Mouse (Mus musculus) heart, postnatal 36 days (tissue): ENCODE data around the gene Moap1. TPM values are rescaled to one million over a fixed set of nuclear protein-coding genes. Genes with fewer than 3 reads are reported as not detected.

ENCODE experiments used
- DNase-seq, 2 experiments: peaks; one replicate each; pipeline ENCODE4 v3.0.0; 2021 to 2022
- intact Hi-C: fragments of 180-260 bp; cut with DNase I; formaldehyde crosslinking; loops from one replicate; pipeline ENCODE4 v1.15.1; 2025
- total RNA-seq, 2 experiments: library from RNA; stranded (reverse); gene quantifications; 2 replicates each; pipeline ENCODE4 v1.2.3; 2021

The Moap1 gene
- total RNA-seq, 2 experiments from 2014 or later = 7.6 to 7.7 TPM

DNA sequence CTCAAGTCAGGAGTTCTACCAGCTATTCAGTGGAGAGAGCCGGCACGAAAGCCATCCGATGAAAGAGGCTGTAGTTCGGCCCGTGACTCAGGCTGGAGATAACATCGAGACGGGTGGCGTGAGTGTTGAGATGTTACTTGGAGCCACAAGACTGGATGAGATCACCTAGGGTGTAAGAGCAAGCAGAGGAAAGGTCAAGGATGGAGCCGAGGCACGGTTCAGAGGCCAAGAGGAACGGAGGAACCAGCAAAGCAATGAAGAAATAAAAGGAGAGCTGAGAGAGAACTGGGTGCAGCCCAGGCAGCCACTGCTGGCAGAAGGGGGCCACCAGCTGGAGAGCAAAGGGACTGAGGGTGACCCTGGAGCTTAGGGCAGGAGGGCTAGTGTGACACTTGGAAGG lies 35.2 kb downstream of the Moap1 start:
- DNase-seq = no peak
- intact Hi-C loops = loop anchor here (1.0 to 5.0 kb wide), 2 partner anchors 129 to 186 kb away; no protein-coding TSS in a partner anchor

DNA sequence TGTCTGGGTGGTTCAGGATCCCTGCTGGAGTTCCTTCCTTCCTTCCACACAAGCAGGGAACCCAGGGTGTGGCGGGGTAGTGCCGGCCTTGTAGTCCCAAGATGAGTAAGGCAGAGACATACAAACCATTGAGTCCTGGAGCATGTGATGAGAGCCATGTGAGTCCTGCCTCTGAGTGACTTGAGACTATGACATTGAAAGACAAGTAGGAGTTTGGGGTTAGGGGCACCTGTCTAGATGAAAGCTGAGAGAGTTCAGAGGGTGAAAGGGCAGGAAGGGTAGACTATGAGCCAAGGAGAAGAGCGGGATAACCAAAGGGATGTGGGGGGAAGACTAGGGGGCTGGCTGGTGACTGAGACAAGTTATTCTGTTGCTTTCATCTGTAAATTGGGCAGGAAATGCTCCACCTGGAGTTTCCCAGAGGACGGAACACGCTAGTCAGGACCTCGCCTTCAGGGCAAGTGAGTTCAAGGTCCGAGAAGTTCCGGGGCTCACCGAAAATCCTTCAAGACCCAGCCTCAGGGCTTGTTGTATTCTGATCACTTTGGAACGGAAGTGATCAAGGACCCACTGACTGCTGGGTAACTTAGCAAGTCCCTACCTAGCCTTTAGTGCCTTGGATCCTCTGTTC lies 36.5 kb downstream of the Moap1 start:
- DNase-seq = no peak
- intact Hi-C loops = loop anchor here (5.0 kb wide), 1 partner anchor 185 kb away; no protein-coding TSS in a partner anchor

DNA sequence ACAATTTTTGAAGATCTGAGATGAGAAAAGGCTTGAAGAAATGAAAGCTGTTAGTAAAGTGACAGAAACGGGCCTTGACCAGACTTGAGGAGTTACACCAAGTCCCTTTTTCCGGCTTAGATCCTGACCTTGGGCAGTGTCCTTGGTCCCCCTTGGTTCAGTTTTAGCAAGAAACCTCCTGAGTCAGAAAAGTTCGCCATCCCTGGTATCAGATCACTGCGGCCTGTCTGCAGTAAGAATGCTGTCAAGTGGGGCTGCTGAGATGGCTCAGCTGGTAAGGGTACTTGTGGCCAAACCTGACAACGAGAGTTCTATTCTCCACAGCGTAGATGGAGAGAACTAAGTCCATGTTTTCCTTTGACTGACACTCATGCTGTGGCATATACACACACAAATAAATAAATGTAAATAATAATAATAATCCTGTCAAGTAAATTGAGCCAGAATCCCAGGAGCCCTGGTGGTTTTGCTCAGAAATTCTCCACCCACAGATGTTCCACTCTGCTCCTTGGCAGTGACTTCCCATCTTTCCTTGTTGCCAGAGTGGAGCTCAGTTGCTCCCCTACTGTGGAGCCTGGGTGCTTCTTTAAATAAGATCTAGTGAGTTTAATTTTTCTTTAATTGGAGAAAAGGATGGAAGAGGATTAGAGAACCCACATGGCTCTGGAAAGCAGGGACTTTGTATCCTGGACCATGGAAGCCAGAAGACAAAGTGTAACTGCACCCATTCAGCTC lies 37.4 kb downstream of the Moap1 start:
- intact Hi-C loops = loop anchor here (5.0 kb wide), 1 partner anchor 184 kb away; no protein-coding TSS in a partner anchor
- DNase-seq = no peak

DNA sequence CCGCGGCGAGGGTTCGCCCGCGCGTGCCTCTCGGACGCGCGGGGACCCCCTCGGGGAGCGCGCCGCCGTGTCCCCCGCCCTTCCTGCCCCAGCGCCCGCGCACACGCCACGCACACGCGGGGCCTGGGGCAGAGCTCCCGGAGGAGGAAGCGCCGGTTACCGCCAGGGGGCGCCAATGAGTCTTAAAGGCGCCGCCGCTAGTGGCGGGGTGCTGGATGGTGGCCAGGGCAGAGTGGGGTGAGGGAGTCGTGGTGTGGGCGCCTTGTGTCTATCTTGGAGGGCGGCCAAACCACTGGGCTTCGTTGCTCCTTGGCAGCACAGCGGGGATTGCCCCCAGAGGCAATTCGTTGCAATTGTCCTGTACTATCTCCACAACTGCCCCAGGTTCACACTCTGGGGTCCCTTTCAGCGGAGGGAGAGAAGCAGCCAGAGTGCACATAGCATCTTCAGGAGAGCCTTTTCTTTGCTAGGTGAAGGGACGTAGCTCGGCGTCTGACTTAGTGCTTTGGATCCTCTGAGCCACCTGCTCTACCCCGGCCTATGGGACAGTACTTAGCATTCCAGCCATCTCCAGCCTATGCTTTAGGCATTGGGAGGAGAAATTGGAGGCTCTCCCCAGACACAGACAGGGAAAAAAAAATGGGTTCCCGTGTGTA lies 38.1 kb downstream of the Moap1 start:
- intact Hi-C loops = loop anchor here (5.0 kb wide), 1 partner anchor 183 kb away; no protein-coding TSS in a partner anchor
- DNase-seq = peak; percentile 89 to 90

DNA sequence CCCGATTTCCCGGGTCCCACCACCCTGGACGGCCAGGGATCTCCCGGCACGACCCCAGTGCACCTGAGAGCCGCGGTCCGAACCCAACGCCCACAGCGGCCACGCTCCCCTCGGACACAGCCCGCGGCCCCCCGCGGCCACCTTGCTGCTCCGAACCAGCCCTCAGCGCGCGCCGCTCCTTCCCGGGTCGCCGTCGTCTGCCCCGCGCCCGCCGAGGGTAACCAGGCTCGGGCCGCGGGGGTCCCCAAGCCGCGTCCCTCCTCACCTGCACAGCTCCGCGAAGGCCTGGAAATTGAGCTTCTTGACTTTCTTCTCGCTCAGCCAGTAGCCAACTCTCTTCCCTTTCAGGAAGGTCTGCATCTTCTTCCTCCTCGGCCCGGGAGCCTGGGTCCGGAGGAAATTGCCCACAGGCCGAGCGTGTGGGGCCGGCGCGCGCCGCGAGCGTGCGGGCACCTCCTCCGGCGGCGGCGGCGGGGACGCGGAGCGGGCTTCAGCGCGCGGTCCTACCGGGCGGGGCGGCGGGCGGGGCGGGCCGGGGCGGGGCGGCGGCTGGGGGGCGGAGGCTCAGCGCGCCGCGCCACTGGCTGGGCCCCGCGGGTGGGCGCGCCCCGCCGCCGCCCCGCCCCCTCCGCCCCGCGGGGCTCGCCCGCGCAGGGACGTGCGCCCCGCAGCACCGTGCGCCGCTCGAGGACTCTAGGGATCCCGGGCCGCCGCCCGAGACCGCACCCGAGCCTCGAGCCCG lies 38.8 kb downstream of the Moap1 start, which contains the start of gene Itpk1:
Itpk1 (minus strand) TSS at position 474 of the 742 bp plus-strand sequence.
- intact Hi-C loops = loop anchor here (5.0 kb wide), 1 partner anchor 182 kb away; no protein-coding TSS in a partner anchor
- DNase-seq = peak; percentile 59 to 69

DNA sequence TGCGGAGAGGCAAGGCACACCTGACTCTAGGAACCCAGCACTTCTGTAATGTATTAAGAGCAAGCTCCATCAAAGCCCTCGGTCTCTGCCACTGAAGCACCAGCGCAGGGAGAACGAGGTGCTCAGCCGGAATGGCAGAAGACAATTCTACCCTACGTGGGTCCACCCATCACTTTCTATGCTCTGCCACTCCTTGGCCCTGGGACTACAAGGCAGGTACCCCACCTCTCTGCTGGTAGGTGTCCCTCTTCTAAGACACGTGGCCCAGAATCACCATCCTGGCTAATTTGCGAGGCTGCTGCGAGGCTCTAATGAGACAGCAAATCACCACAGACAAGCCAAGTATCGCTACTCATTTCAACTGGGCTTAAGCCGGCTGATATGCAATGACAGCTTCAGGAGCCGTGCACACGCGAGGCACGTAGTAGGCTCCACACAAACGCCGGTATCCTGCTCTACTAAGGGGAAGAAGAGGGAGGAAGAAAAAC lies 39.5 kb downstream of the Moap1 start:
- intact Hi-C loops = no loop called here
- no peak for DNase-seq

DNA sequence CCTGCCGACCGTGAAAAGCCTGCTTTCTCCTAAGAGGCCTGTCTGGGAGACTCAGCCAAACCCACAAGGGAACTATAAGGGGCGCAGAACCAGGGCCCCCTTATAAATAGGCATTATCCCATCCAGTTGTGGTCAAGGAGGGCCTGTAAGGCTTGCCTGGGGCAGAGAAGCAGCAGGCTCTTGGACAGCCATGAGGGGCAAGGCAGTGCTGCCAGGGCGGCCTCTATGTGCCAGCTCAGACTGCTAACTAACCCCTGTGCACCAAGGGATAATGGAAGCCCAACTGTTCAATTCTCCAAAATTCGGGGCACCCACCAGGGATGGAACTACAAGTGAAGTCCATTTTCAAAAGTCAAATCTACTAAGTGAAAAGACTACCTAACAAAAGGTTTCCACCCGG lies 40.0 kb downstream of the Moap1 start:
- no peak for DNase-seq
- intact Hi-C loops = no loop called here

DNA sequence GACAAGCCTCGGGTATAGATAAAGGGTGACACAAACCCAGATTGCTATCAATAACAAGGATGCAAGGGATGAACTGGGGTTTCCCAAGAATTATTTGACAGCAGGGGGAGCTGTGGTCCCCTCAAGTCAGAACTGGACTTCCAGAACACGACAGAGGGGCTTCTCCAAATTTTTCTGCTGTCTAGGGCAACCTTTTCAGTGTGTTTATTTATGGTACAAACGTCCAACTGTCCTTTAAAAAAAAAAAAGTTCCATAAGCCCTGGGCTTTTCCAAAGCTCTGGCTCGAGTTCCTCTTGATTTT lies 40.4 kb downstream of the Moap1 start:
- intact Hi-C loops = no loop called here
- no peak for DNase-seq

DNA sequence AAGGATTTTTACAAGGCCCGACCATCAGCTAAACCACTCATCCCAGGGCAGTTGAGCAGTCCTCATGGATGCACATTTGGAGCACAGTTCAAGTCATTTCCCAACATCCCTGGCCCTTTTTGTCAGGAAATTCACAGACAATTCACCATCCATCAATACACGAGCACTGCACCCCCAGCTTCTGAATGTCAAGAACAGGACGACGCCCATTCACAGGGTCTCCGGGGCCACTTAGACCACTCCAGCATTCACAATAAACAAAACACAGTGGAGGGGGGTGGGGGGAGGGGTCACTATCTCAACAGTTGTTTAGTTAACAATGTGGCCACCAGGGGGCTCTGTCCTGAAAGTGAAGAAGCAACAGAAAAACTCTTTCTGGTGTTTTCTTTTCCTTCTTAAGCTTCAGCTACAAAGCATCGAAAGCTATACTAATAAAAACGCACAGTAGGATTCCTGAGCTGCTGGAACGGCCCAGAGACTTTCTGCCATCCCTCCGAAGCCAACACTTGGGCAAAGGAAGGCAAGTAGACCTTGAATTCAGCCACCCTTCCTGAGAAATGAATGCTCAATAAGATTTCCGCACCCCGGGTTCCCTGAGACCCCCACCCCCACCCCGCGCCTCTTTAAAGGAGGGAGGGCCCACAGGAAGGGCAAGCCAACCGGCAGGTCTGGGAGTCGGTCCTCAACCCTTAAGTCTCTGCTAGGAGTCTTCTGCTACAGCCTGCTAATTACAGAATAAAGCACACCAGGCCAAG lies 40.9 kb downstream of the Moap1 start:
- intact Hi-C loops = no loop called here
- peak; percentile 77 to 84 for DNase-seq

DNA sequence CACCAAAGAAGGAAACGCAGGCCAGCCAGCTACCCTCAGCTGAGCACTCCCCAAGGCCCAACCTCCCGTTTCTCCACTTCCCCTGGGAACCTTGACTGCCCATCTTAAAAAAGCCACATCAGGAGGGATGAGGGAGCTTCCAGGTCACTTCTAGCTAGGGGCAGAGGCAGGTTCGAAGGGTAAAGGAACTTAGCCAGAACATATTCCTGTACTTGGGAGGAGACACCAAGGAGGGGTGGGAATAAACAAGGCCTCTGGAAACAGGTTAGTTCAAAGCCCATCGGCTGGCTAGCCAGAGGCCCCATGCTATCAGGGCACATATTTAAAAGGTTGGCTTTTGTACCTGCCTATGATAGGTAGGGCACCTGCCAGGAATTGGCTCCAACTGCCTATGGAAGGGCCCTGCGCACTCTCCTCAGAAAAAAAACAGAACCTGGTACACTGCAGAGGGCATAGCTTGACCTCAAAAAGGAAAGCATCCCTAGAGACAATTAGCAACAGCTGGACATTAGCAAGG lies 41.7 kb downstream of the Moap1 start:
- intact Hi-C loops = no loop called here
- no peak for DNase-seq

DNA sequence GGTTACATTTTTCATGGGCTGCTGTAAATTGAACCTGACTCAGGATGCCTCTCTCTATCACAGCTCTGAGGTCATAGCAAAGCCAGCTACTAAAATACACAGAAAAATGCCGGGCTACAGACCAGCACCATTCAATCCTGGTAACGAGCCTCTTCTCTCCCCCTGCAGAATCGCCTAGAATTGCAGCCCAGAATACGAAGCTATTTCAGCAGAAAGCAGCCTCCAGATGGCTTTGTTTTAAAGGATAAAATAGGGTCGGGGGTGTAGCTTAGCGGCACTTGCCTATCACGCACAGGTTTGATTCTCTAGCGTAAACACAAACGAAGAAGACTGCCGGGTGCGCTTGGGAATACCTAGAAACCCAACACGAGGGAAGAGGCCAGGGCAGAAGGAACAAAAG lies 43.0 kb downstream of the Moap1 start:
- DNase-seq = no peak
- intact Hi-C loops = no loop called here

DNA sequence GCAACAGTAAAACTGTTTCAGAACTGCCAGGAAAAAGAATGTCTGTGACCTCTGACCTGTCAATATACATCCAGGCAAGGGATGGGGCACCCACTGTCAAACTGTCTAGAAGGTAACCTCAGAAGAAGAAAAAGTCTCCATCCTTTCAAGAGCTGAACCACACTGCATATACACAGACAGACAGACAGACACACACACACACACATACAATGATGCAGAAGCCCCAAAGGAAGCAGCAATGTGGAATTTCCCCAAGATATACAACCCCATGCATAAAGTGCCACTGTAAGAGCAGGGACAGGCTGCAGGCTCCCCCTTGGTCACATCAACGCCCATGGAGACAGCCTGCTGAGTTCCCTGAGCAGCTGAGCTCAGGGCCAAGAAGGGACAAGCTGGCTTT lies 44.3 kb downstream of the Moap1 start:
- intact Hi-C loops = no loop called here
- no peak for DNase-seq

DNA sequence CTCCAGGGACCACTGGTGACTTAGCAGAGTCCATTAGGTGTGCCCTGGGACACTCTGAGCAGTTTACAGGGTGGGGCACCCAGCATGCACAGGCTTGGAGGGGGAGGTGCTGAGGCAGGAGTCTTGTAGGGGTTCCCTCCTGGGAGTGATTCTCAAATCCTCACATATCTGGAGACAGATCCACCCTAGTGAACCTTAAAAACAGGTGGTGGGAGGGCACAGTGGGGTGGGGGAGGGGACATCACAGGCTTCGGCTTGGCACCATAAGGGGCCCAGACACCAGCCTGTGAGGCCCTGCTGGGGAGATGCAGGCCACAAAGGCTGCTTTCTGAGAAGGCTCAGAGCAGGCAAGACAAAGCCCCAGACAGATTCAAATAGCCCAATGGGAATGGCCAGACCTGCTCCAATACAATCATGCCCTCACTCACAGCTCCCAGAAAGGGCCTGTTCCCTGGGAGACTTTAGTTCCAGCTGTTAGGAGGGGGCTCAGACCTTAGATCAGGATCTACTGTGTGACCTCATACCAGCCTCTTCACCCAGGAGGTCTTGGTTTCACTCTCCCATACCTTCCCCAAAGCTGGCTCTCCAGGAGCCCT lies 45.3 kb downstream of the Moap1 start:
- DNase-seq = no peak
- intact Hi-C loops = no loop called here

DNA sequence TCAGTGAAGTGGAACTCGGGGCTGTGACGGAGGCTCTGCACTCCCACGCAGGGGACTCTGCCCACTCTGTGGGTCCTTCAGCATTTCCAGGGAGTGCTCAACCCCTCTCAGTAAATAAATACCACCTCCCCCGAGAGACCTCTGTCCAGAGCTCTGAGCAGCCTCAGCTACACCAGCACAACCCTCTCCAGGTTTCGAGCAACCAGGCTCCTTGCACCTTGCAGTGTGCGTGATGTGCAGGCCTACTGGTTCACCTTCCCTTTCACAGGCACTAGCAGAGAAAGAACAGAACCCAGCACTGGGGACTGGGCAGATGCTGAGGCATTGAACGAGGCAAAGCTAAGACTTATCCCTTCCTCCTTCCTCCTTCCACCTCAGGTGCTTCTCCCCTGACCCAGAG lies 46.1 kb downstream of the Moap1 start:
- no peak for DNase-seq
- intact Hi-C loops = no loop called here

DNA sequence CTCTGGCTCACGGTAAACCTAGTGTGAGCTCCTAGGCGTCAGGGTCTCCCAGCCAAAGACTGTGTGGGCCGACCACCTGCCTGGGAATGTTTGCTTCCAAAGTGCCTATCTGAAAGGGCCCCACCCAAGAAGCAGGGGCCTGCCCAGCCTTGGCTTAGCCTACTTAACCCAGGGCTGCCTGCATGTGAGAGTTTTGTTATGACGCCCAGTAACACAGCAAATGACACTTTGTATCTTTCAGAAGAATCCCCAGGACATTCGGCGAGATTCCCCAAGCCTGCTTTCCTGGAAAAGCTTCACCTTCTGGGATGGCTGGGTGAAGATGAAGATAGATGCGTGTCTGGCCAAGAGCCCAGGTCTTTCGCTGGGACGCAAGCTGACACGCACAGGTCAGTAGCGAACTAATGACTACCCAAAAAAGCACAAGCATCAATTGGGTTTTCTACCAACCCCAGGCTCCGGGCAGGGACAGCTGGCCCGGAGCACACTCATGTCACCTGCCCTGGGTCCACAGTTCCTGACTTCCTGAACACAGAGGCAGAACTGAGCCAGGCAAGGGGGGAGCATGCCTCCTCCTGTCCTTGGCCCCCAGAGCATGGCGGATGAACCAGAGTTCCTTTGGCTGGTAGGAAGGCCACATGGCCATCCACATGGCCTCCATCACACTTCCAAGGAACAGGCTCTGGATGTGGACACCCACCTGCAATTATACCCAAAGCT lies 46.7 kb downstream of the Moap1 start:
- DNase-seq = no peak
- intact Hi-C loops = no loop called here

DNA sequence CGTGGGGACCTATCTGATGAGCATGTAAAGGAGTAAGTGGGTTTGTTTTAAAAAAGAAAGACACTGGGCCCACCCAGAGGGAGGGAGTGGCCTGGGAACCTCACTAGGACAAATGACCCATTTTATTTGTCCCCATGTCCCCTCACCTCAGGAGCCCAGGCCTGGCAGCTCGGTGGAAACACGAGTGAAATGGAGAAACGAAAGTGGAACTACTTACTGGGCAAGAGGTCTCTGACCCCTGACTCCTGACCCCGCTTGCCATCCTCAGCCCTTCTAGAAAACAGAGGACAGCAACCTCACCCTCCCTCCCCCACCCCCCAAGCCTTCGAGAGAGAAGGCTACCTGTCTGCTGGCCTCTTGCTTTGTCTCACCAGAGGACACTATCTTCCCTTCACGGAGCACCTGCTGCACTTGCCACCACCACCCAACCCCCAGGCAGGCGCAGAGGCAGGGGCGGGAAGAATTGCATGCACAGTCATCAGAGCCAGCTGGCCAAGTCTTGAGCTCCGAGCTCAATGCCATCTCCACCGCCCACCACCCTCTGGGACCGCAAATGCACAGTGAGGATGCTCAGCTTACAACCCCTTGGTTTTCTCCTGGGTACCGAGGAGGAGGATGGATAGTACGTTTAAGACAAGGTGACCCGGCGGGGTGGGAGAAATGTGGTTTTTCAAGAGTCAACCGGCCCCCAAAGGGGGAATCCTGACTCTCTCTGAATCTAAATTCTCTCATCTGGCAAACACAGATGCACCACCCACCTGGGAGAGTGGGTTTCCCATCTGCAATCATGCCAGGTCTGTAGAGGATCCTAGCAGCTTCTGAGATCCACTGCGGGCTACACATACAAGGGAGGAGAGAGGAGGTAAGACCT lies 47.9 kb downstream of the Moap1 start:
- intact Hi-C loops = no loop called here
- DNase-seq = no peak
